Mouse (Mus musculus) liver, embryonic 14 days (tissue): Measurements from ENCODE around the gene Hist1h3d. TPM values are rescaled to one million over a fixed set of nuclear protein-coding genes. Genes with fewer than 3 reads are reported as not detected.

Source experiments
- polyA plus RNA-seq: library from polyadenylated mRNA; depleted of rRNA; stranded (reverse); fragments of >200 nt; gene quantifications from 2 replicates; pipeline ENCODE4 v1.2.3, GENCODE M21; 2012; rRNA removed

The Hist1h3d gene
- polyA plus RNA-seq, result 19.8 and 22.5 TPM in 2 replicates

DNA sequence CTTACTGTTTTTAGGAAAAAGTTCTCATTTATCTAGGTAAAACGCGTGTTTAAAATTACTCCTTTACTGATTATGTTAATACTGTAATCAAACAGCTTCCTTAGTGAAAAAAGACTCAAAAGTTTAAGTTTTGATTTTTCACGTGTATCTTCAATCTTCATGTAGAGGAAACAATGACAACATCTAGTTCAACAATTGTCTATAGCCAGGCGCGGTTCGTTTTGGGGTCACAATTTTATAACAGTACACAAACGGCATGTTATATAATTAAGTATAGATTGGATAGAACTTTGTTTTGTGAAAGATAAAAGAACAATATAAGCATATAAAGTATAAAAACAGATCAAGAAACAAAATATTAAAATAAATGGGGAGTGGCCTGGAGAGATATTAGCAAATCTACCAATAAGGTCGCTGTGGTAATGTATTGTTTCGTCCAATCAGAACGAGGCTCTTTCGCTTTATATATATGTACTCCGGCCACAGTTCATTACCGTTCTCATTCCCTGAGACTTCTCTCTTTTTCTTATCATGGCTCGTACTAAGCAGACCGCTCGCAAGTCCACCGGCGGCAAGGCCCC lies at the start of gene Hist1h3d:
Hist1h3d (plus strand) TSS at position 493 of the 581 bp plus-strand sequence.

DNA sequence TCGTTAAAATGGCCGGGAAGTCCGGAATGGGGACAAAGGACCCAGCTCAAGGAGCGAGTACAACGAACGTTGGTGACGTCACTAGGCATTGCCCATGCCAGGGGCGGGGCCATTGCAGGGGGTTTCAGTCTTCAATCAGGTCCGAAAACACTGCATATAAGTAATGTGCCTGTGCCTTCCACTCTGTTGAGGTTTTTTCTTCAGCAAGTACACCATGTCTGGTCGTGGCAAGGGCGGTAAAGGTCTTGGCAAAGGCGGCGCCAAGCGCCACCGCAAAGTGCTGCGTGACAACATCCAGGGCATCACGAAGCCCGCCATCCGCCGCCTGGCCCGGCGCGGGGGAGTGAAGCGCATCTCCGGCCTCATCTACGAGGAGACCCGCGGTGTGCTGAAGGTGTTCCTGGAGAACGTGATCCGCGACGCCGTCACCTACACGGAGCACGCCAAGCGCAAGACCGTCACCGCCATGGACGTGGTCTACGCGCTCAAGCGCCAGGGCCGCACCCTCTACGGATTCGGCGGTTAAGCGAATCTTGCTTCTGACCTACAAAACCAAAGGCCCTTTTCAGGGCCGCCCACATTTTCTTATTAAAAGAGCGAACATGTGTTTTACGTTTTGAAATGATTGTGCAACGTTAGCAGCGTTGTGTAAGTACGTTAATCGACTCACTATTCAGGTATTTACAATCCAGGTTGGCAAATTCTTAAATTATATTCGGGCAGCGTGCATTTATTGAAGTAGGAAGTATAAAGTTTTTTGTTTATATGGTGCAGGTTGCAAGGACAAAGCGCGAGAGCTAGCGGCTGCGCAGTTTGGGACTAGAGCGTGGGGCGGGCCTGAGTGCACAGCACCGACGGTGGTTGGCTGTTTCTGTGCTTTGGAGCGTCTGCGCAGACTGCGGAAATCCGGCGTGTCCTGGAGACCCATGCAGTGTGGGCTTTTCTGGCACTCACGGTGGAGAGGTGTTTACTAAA lies 44.4 kb upstream of the Hist1h3d start, which contains the start of gene Hist1h4h:
Hist1h4h (plus strand) TSS at position 150 of the 975 bp plus-strand sequence.

DNA sequence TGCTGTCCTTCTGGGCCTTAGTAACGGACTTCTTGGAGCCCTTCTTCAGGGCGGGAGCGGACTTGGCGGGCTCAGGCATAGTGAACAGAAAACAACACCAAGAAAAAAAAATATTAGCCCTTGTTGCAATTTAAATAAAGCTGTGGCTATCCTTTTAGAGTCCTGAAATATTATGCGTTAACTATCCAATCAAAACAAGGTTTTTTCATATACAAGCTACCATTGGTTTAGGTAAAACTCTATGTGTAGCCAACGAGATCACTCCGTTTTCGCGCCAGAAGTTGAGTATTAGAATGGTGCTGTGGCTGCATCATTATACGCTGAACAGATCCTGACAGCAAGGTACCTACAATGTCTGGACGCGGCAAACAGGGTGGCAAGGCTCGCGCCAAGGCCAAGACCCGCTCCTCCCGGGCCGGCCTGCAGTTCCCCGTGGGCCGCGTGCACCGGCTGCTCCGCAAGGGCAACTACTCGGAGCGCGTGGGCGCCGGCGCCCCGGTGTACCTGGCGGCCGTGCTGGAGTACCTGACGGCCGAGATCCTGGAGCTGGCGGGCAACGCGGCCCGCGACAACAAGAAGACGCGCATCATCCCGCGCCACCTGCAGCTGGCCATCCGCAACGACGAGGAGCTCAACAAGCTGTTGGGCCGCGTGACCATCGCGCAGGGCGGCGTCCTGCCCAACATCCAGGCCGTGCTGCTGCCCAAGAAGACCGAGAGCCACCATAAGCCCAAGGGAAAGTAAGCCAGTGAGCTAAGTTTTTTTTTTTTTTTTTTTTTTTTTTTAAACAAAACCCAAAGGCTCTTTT lies 41.8 kb upstream of the Hist1h3d start, which contains the start of gene Hist1h2af:
Hist1h2af (plus strand) TSS at position 347 of the 808 bp plus-strand sequence.

DNA sequence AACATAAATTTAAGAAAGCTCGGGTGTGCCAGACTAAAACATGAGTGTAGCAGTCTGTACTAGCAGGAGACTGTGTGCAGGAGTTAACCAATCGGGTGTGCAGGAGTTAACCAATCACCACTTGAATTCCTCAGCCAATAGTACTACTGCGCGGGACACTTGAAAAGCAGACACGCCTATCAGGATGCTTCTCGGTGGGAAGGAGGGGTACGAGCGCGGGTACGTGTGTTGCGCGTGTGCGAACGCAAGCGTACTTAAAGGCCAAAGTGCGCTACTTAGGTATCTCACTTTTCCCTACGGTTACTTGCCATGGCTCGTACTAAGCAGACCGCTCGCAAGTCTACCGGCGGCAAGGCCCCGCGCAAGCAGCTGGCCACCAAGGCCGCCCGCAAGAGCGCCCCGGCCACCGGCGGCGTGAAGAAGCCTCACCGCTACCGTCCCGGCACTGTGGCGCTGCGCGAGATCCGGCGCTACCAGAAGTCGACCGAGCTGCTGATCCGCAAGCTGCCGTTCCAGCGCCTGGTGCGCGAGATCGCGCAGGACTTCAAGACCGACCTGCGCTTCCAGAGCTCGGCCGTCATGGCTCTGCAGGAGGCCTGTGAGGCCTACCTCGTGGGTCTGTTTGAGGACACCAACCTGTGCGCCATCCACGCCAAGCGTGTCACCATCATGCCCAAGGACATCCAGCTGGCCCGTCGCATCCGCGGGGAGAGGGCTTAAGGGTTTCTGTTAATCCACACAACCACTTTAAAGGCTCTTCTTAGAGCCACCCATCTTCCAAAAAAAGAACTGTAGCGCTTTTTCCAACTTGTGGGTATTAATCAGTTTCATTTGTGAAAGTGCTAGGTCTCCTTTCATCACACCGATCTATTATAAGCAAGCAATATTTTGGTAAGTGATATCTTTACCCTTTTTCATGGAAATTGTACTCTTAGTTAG lies 40.2 kb upstream of the Hist1h3d start, which contains the start of gene Hist1h3g:
Hist1h3g (plus strand) TSS at position 286 of the 939 bp plus-strand sequence.

DNA sequence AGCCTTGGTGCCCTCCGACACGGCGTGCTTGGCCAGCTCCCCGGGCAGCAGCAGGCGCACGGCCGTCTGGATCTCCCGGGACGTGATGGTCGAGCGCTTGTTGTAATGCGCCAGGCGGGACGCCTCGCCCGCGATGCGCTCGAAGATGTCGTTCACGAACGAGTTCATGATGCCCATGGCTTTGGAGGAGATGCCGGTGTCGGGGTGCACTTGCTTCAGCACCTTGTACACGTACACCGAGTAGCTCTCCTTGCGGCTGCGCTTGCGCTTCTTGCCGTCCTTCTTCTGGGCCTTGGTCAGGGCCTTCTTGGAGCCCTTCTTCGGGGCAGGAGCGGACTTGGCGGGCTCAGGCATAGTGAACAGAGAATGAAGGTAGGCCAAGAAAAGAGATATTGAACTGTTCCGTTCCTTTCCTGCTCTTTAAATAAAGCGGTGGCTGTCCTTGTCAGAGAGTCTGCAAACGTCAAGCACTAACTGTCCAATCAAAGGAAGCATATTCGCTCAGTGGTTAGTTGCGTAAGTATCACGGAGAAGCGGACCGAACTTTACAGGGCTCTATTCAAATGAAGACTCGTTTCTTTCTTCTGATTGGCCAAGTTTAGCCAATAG lies 32.5 kb upstream of the Hist1h3d start, which contains the start of gene Hist1h2bh:
Hist1h2bh (minus strand) TSS at position 394 of the 609 bp plus-strand sequence.

DNA sequence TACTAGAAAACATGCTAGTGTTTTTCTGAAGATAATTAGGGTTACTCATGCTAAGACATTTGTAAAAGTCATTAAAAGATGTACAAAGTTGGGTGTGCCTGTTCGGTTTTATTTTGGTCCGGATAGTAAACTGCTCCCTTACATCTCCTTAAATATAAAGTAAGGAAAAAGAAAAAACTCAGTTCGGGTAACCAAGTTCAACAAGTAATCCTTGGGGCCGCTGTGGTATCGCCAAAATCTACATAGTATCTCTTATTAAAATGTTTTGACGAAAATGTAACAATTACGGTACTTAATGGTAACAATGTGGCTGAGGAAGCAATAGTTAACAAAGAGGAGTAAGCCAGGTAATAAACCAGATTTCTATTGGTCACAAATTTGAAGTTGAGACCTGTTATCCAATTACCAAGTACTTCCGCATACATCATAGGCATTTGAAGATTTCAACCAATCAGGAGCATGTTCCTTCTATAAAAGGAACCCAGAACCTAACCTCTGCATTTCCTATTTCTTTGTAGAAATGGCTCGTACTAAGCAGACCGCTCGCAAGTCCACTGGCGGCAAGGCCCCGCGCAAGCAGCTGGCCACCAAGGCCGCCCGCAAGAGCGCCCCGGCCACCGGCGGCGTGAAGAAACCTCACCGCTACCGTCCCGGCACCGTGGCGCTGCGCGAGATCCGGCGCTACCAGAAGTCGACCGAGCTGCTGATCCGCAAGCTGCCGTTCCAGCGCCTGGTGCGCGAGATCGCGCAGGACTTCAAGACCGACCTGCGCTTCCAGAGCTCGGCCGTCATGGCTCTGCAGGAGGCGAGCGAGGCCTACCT lies 31.4 kb upstream of the Hist1h3d start, which contains the start of gene Hist1h3f:
Hist1h3f (plus strand) TSS at position 88 of the 822 bp plus-strand sequence.

DNA sequence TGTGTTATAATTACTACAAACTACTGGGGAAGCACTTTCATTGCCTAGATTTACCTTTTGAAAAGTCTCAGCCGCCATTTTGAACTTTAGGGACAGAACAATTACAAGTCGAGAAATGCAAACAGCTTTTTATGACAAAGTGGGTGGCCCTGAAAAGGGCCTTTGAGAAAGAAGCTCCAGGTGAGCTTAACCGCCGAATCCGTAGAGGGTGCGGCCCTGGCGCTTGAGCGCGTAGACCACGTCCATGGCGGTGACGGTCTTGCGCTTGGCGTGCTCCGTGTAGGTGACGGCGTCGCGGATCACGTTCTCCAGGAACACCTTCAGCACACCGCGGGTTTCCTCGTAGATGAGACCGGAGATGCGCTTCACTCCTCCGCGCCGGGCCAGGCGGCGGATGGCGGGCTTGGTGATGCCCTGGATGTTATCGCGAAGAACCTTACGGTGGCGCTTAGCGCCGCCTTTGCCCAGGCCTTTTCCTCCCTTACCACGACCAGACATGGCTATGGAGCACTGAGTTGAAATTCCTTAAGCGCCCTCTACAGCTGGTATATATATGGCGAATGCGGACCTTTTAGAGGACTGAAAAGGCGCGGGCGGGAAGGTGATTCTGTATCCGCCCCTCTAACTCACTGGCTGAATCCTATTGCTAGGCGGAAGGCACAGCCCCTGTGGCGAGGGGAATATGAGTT lies 24.3 kb upstream of the Hist1h3d start, which contains the start of gene Hist1h4f:
Hist1h4f (minus strand) TSS at position 503 of the 689 bp plus-strand sequence.

DNA sequence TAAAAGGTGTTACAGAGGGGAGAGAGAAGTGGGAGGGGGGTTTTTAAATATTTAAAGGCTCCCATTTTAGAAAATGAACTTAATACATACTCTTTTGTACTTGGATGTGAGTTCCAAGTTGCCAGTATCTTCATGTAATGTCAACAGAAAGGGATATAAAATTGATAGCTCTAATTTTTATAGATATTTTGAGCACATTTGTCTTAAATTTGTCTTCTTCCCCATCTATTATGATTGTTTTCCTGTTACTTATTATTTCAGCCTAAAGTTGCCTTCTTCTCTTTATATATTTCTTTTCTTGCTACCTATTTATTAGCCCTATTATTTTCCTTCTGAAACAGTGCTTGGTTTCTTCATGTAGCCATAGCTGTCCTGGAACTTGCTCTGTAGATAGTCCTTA lies 22.6 kb upstream of the Hist1h3d start, which contains the start of gene Hist1h1d:
Hist1h1d (plus strand) TSS at position 301 of the 400 bp plus-strand sequence.

DNA sequence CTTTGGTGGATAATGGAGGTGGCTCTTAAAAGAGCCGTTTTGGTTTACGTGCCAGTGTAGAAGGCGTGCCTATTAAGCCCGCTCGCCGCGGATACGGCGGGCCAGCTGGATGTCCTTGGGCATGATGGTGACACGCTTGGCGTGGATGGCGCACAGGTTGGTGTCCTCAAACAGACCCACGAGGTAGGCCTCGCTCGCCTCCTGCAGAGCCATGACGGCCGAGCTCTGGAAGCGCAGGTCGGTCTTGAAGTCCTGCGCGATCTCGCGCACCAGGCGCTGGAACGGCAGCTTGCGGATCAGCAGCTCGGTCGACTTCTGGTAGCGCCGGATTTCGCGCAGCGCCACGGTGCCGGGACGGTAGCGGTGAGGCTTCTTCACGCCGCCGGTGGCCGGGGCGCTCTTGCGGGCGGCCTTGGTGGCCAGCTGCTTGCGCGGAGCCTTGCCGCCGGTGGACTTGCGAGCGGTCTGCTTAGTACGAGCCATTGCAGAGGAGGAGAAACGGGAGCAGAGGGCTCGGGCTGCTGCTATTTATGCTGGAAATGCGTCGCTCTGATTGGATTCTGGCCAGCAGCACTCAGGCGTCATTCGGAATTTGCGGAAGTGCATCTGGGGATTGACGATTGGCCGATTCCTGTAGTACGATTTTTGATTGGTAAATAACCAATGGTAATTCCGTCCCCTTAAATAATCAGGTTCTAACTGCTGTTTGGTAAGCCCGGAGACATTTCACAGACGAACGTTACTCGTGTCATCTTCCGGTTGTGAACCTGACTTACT lies 13.5 kb upstream of the Hist1h3d start, which contains the start of gene Hist1h3e:
Hist1h3e (minus strand) TSS at position 487 of the 777 bp plus-strand sequence.

DNA sequence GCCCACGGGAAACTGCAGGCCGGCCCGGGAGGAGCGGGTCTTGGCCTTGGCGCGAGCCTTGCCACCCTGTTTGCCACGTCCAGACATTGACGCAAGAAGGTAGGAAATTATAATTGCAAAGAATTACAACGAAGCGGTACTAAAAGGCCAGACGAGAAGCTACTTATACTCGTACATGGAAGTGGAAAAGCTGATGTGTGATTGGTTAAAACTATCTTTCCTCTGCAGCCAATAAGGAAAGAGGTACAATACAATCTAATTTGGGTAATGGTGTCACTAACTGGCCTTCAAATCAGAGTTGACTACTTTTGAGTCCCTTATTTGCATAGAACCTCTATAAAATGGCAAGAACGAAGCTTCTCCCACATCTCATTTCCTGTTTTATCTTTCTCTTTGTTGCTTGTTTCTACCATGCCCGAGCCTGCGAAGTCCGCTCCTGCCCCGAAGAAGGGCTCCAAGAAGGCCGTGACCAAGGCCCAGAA lies 4.5 kb upstream of the Hist1h3d start, which contains the start of the genes Hist1h2ae and Hist1h2bg:
Hist1h2ae (minus strand) TSS at position 199 of the 482 bp plus-strand sequence.
Hist1h2bg (plus strand) TSS at position 375 of the 482 bp plus-strand sequence.

DNA sequence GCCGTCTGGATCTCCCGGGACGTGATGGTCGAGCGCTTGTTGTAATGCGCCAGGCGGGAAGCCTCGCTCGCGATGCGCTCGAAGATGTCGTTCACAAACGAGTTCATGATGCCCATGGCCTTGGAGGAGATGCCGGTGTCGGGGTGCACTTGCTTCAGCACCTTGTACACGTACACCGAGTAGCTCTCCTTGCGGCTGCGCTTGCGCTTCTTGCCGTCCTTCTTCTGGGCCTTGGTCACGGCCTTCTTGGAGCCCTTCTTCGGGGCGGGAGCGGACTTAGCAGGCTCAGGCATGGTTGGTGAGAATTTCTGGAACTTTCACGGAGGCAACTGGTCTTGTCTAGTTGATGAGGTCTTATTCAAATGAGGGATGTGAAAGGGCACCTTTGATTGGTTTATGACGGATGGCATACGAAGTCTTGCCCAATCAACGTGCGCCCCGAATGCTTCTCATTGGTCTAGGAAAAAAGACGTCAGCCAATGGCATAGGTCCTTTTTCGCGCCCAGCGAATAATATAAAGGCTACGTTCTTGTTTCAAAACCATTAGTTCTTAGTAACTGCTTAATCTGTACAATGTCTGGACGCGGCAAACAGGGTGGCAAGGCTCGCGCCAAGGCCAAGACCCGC lies 1.6 kb upstream of the Hist1h3d start, which contains the start of the genes Hist1h2bf and Hist1h2ad:
Hist1h2bf (minus strand) TSS at position 299 of the 627 bp plus-strand sequence.
Hist1h2ad (plus strand) TSS at position 484 of the 627 bp plus-strand sequence.

DNA sequence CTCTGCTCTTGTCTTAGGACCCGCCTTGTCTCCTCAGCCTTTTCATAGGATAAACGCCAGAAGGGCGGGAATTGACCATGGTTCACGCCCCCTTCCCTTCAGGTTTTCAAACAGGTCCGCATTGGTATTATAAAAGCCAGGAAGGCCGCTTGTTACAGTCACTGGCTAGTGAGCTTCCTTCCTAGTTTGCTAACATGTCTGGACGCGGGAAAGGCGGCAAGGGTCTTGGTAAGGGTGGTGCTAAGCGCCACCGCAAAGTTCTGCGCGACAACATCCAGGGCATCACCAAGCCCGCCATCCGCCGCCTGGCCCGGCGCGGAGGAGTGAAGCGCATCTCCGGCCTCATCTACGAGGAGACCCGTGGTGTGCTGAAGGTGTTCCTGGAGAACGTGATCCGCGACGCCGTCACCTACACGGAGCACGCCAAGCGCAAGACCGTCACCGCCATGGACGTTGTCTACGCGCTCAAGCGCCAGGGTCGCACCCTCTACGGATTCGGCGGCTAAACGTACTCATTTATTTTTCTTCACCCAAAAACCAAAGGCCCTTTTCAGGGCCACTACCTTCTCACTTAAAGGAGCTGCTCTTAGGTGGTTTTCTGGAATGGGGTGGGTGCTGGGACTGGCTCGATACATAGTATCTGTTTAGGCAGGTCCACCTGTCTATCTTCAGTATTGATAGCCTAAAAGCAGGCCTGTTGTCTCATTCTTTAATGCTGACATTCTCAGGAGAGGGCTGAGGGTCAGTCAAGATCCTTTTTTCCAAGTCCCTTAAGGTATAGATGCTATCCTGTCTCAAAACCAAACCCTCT lies 6.0 kb downstream of the Hist1h3d start, which contains the start of gene Hist1h4d:
Hist1h4d (plus strand) TSS at position 191 of the 811 bp plus-strand sequence.

DNA sequence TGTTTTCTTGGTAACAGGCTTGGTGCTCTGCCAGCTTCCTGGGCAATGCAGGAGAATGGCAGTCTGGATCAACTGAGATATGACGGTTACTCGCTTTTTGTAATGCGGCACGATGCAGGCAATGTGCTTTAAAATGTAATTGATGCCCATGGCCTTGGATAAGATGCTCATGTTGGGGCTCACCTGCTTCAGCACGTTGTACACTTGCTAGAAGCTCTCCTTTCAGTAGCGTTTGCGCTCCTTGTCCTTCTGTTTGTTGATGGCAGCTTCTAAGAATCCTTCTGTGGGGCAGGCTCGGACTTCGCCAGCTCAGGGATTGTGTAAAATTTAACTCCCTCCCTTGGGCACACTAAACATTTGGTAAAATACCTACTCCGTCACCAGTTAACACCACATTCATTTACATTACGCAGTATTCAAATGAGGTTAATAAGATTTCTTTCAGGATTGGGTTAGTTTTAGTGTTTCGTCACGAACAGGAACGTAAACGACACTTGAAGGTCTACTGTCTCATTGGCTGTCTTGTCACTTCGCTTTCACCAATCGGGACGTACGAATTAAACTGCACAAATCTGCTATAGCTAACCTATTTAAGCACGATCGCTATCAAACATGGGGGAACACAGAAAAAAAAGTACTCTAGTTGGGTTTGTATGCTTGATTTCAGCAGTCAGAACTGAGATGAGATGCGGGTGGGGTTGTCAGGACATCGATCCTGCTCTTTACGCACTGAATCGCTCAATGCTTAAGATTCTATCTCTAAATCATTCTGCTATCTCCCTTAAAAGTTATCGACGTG lies 45.4 kb downstream of the Hist1h3d start, which contains the start of gene Hist1h2be:
Hist1h2be (minus strand) TSS at position 392 of the 799 bp plus-strand sequence.

DNA sequence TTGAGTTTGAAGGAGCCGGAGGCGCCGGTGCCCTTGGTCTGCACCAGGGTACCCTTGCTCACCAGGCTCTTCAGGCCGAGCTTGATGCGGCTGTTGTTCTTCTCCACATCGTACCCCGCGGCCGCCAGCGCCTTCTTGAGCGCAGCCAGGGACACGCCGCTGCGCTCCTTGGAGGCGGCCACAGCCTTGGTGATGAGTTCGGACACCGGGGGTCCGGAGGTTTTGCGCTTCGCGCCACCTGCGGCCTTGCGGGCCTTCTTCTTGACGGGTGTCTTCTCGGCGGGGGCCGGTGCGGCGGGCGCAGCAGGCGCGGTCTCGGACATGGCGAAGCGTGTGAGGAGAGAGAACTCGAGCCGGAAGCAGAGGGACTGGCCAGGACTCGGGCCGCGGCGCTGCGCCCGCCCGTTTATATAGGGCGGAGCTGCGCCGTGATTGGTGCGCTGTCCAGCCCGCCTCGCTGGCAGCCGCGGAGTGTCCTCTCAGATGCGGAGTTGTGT lies 46.7 kb downstream of the Hist1h3d start, which contains the start of gene Hist1h1e:
Hist1h1e (minus strand) TSS at position 384 of the 497 bp plus-strand sequence.

